Mouse (Mus musculus): ENCODE measurements at regions not wholly inside any gene's neighbourhood (a gene's known extent, or its start where the extent isn't known, plus 50 kb on each side); places are given as distances from the start of the nearest gene placed in this dataset.

GRCm38 (mm10) chr2:147968671-147969070 is 78.1 kb downstream of the Foxa2 start:
- TF ChIP-seq ZNF384 (IDR thresholded peaks at IDR 0.05; ENCODE audit: low read depth, low read length) = no peak
- TF ChIP-seq HCFC1 (IDR thresholded peaks at IDR 0.05; ENCODE audit: borderline replicate concordance, insufficient read depth, low read length) = no peak
